Mouse (Mus musculus) intestine, postnatal 0 days (tissue): ENCODE measurements around the gene Zfp414. TPM values are rescaled to one million over a fixed set of nuclear protein-coding genes. Genes with fewer than 3 reads are reported as not detected.

Experiments used
- ATAC-seq: fragments of 200-750 bp; cut with Nextera tagmentation; 2 replicates; pipeline ENCODE4 v1.8.0; 2017; ENCODE audit warnings: mild to moderate bottlenecking, moderate TSS enrichment, moderate library complexity
- H3K27ac ChIP-seq: fragments of 300-500 bp; sonication (generic); 2 replicates; pipeline ENCODE4 v1.5.1; 2014; ENCODE audit warnings: mild to moderate bottlenecking, low read depth, low read length, moderate library complexity
- H3K27me3 ChIP-seq: fragments of 300-500 bp; sonication (generic); replicated peaks from 2 replicates; pipeline ENCODE4 v1.6.1; 2014; ENCODE audit warnings: low read length, mixed read lengths; ENCODE audit not compliant: control insufficient read depth, insufficient read depth
- H3K36me3 ChIP-seq: fragments of 300-500 bp; sonication (generic); 2 replicates; pipeline ENCODE4 v1.6.1; 2014; ENCODE audit warnings: mild to moderate bottlenecking, moderate library complexity; ENCODE audit not compliant: control insufficient read depth, insufficient read depth
- H3K4me1 ChIP-seq: fragments of 300-500 bp; sonication (generic); replicated peaks from 2 replicates; pipeline ENCODE4 v1.6.1; 2014; ENCODE audit warnings: antibody characterized with exemption, low read length, mixed read lengths; ENCODE audit not compliant: control insufficient read depth, insufficient read depth
- H3K4me2 ChIP-seq: fragments of 300-500 bp; sonication (generic); replicated peaks from 2 replicates; pipeline ENCODE4 v1.6.1; 2014; ENCODE audit warnings: low read depth, mild to moderate bottlenecking, moderate library complexity
- H3K4me3 ChIP-seq: fragments of 300-500 bp; sonication (generic); 2 replicates; pipeline ENCODE4 v1.5.1; 2014; ENCODE audit warnings: low read depth, low read length
- H3K9ac ChIP-seq: fragments of 300-500 bp; sonication (generic); 2 replicates; pipeline ENCODE4 v1.6.1; 2014; ENCODE audit warnings: mild to moderate bottlenecking, low read depth, low read length
- H3K9me3 ChIP-seq: fragments of 300-500 bp; sonication (generic); 2 replicates; pipeline ENCODE4 v1.6.1; 2016; ENCODE audit warnings: mixed run types; ENCODE audit not compliant: control insufficient read depth
- CTCF ChIP-seq: sonication (generic); IDR thresholded peaks from 2 replicates; pipeline ENCODE4 v1.5.1; 2016; ENCODE audit warnings: low read depth, mild to moderate bottlenecking, control low read depth, antibody characterized with exemption, moderate library complexity
- WGBS: fragments of 180-500 bp; shearing (Covaris S2); extraction: QIAGEN DNeasy Blood & Tissue Kit; methylation state at CpG from one replicate; pipeline ENCODE4 v1.1.7; 2014; 5-methylcytosine and 5-hydroxymethylcytosine counted together
- polyA plus RNA-seq: library from polyadenylated mRNA; unstranded; fragments of >200 nt; fragmentation: Nextera tagmentation; extraction: Ambion mirVana; gene quantifications from 2 replicates; pipeline ENCODE4 v1.2.1, GENCODE M21; 2015

Zfp414 gene
- polyA plus RNA-seq, 1 experiment from 2014 or later = 19.0 TPM

- H3K4me1 ChIP-seq = no peaks in the 10 kb centered on the region
- no peak overlapping the region for H3K27ac ChIP-seq
- H3K27me3 ChIP-seq = no peaks in the 10 kb centered on the region
- H3K9ac ChIP-seq = no peak overlapping the region
- no peak for TF ChIP-seq CTCF
- H3K9me3 ChIP-seq = no peaks in the 10 kb centered on the region
- no peak overlapping the region for H3K4me2 ChIP-seq
- H3K4me3 ChIP-seq = no peak overlapping the region
- ATAC-seq = no peak
- peaks cover 19% of the 10 kb centered on the region for H3K36me3 ChIP-seq
- 47% methylated on average over 6 of the region's 6 CpGs for WGBS
These were observed 10.9 kb downstream of the Zfp414 start for GRCm38 (mm10) chr17:33639743-33640142.

- Histone ChIP-seq H3K9ac (no peak overlapping the region), H3K4me2 (no peak overlapping the region), H3K9me3 (no peaks in the 10 kb centered on the region), H3K36me3 (peaks cover 57% of the 10 kb centered on the region), H3K4me1 (no peaks in the 10 kb centered on the region), H3K27me3 (no peaks in the 10 kb centered on the region), H3K27ac (no peak overlapping the region), H3K4me3 (no peak overlapping the region)
- no peak for ATAC-seq
- no peak for TF ChIP-seq CTCF
- 93% methylated on average over 4 of the region's 4 CpGs for WGBS
These were observed 15.2 kb downstream of the Zfp414 start for GRCm38 (mm10) chr17:33644068-33644467.

DNA sequence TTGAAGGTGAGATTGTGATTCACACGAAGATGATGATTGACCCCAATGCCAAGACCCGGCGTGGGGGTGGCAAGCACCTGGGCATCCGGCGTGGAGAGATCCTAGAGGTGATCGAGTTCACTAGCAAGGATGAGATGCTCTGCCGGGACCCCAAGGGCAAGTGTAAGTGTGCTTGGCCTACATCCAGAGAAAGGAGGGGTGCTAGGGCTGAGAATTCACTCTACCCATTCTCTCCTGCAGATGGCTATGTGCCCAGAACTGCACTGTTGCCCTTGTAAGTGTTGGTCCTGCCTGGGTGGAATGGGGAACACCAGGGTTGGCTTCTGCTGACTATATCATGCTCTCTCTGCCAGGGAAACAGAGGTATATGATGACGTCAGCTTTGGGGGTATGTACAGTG is 16.2 kb downstream of the Zfp414 start:
- H3K9me3 ChIP-seq = no peaks in the 10 kb centered on the region
- H3K4me3 ChIP-seq = no peak overlapping the region
- no peak for TF ChIP-seq CTCF
- no peak overlapping the region for H3K4me2 ChIP-seq
- no peak for ATAC-seq
- H3K9ac ChIP-seq = no peak overlapping the region
- 95% methylated on average over 8 of the region's 8 CpGs for WGBS
- H3K36me3 ChIP-seq = peaks cover 67% of the 10 kb centered on the region
- H3K27ac ChIP-seq = no peak overlapping the region
- H3K4me1 ChIP-seq = no peaks in the 10 kb centered on the region
- H3K27me3 ChIP-seq = no peaks in the 10 kb centered on the region

- Histone ChIP-seq H3K27me3 (no peaks in the 10 kb centered on the region), H3K4me2 (no peak overlapping the region), H3K4me1 (no peaks in the 10 kb centered on the region), H3K9me3 (no peaks in the 10 kb centered on the region), H3K36me3 (peaks cover 81% of the 10 kb centered on the region), H3K27ac (0 out of 2 replicates have a peak overlapping the region, but pooled peaks have one; percentile 4), H3K9ac (no peak overlapping the region), H3K4me3 (no peak overlapping the region)
- TF ChIP-seq CTCF = no peak
- ATAC-seq = no peak
- whole genome bisulfite sequencing = 98% methylated on average over 34 of the region's 34 CpGs
These were observed 21.0 kb downstream of the Zfp414 start for GRCm38 (mm10) chr17:33649781-33650475.

- Histone ChIP-seq H3K27ac (no peak overlapping the region), H3K4me3 (no peak overlapping the region), H3K9me3 (no peaks in the 10 kb centered on the region), H3K4me2 (no peak overlapping the region), H3K4me1 (no peaks in the 10 kb centered on the region), H3K36me3 (peaks cover 39% of the 10 kb centered on the region), H3K9ac (no peak overlapping the region), H3K27me3 (no peaks in the 10 kb centered on the region)
- no peak for TF ChIP-seq CTCF
- 42% methylated on average over 3 of the region's 3 CpGs for WGBS
- no peak for ATAC-seq
These were observed 37.9 kb downstream of the Zfp414 start for GRCm38 (mm10) chr17:33666813-33667212.

- H3K36me3 ChIP-seq = peaks cover 23% of the 10 kb centered on the region
- no peak for ATAC-seq
- H3K4me2 ChIP-seq = no peak overlapping the region
- H3K4me3 ChIP-seq = no peak overlapping the region
- no peaks in the 10 kb centered on the region for H3K9me3 ChIP-seq
- no peak overlapping the region for H3K9ac ChIP-seq
- no peak overlapping the region for H3K27ac ChIP-seq
- H3K4me1 ChIP-seq = no peaks in the 10 kb centered on the region
- 89% methylated on average over 3 of the region's 3 CpGs for WGBS
- H3K27me3 ChIP-seq = no peaks in the 10 kb centered on the region
- no peak for TF ChIP-seq CTCF
These were observed 40.8 kb downstream of the Zfp414 start for GRCm38 (mm10) chr17:33669681-33670080.
